Mouse (Mus musculus) embryonic facial prominence, embryonic 15.5 days (tissue): ENCODE data around the gene Hist2h2ac. TPM values are rescaled to one million over a fixed set of nuclear protein-coding genes. Genes with fewer than 3 reads are reported as not detected.
A peak's percentile ranks its signal among the peaks of the same experiment; 100 is the strongest.

Experiments
- ATAC-seq: fragments of 200-750 bp; cut with Nextera tagmentation; 2 replicates; pipeline ENCODE4 v1.8.0; 2017; ENCODE audit warnings: low read depth, moderate TSS enrichment; ENCODE audit not compliant: insufficient number of reproducible peaks, low FRiP score, low TSS enrichment
- H3K27ac ChIP-seq: fragments of 300-500 bp; sonication (generic); replicated peaks from 2 replicates; pipeline ENCODE4 v1.5.1; 2015; ENCODE audit warnings: mild to moderate bottlenecking, inconsistent platforms
- H3K27me3 ChIP-seq: fragments of 300-500 bp; sonication (generic); 2 replicates; pipeline ENCODE4 v1.6.1; 2015; ENCODE audit warnings: inconsistent platforms
- H3K36me3 ChIP-seq: fragments of 300-500 bp; sonication (generic); 2 replicates; pipeline ENCODE4 v1.6.1; 2015; ENCODE audit warnings: mild to moderate bottlenecking, inconsistent platforms
- H3K4me1 ChIP-seq: fragments of 300-500 bp; sonication (generic); 2 replicates; pipeline ENCODE4 v1.6.1; 2015; ENCODE audit warnings: inconsistent platforms
- H3K4me2 ChIP-seq: fragments of 300-500 bp; sonication (generic); replicated peaks from 2 replicates; pipeline ENCODE4 v1.6.1; 2015; ENCODE audit warnings: mild to moderate bottlenecking, inconsistent platforms
- H3K4me3 ChIP-seq: fragments of 300-500 bp; sonication (generic); replicated peaks from 2 replicates; pipeline ENCODE4 v1.5.1; 2015; ENCODE audit warnings: mild to moderate bottlenecking, inconsistent platforms
- H3K9ac ChIP-seq: fragments of 300-500 bp; sonication (generic); 2 replicates; pipeline ENCODE4 v1.6.1; 2015; ENCODE audit warnings: inconsistent platforms
- H3K9me3 ChIP-seq: fragments of 300-500 bp; sonication (generic); replicated peaks from 2 replicates; pipeline ENCODE4 v1.6.1; 2016; ENCODE audit warnings: inconsistent platforms
- WGBS: fragments of 180-500 bp; shearing (Covaris S2); methylation state at CpG from one replicate; pipeline ENCODE4 v1.1.7; 2015; 5-methylcytosine and 5-hydroxymethylcytosine counted together
- polyA plus RNA-seq: library from polyadenylated mRNA; unstranded; fragments of >200 nt; fragmentation: Nextera tagmentation; extraction: Ambion mirVana; gene quantifications from 2 replicates; pipeline ENCODE4 v1.2.1, GENCODE M21; 2015

Gene Hist2h2ac
- polyA plus RNA-seq, 1 experiment from 2014 or later, result 5.8 TPM

GRCm38 (mm10) chr3:96196437-96197128 lies 24.1 kb downstream of the Hist2h2ac start:
- Histone ChIP-seq H3K4me3 (peak overlapping the region; percentile 75), H3K4me2 (peak overlapping the region; percentile 88), H3K27ac (peak overlapping the region; percentile 97), H3K9me3 (no peaks in the 10 kb centered on the region), H3K4me1 (peaks cover 14% of the 10 kb centered on the region), H3K27me3 (no peaks in the 10 kb centered on the region), H3K9ac (peak overlapping the region; percentile 75), H3K36me3 (peaks cover 2% of the 10 kb centered on the region; the same call in 1 of the 2 replicates)
- ATAC-seq, result no peak
- WGBS, result 16% methylated on average over 27 of the region's 27 CpGs

- Histone ChIP-seq H3K27ac (no peak overlapping the region), H3K4me2 (no peak overlapping the region), H3K4me3 (no peak overlapping the region), H3K9ac (no peak overlapping the region), H3K9me3 (no peaks in the 10 kb centered on the region), H3K27me3 (no peaks in the 10 kb centered on the region), H3K4me1 (peaks cover 14% of the 10 kb centered on the region), H3K36me3 (peaks cover 3% of the 10 kb centered on the region; the same call in 1 of the 2 replicates)
- WGBS, result 89% methylated on average over 11 of the region's 11 CpGs
- ATAC-seq, result no peak
Measured at GRCm38 (mm10) chr3:96195616-96196313, 24.9 kb downstream of the Hist2h2ac start.

- peaks cover 14% of the 10 kb centered on the region for H3K4me1 ChIP-seq
- no peak overlapping the region for H3K9ac ChIP-seq
- WGBS, result 75% methylated on average over 10 of the region's 10 CpGs
- H3K9me3 ChIP-seq, result no peaks in the 10 kb centered on the region
- H3K27me3 ChIP-seq, result no peaks in the 10 kb centered on the region
- H3K4me3 ChIP-seq, result no peak overlapping the region
- ATAC-seq, result no peak
- no peak overlapping the region for H3K4me2 ChIP-seq
- no peak overlapping the region for H3K27ac ChIP-seq
- H3K36me3 ChIP-seq, result peaks cover 8% of the 10 kb centered on the region; the same call in 1 of the 2 replicates
Measured at GRCm38 (mm10) chr3:96194966-96195365, 25.7 kb downstream of the Hist2h2ac start.

- peaks cover 11% of the 10 kb centered on the region for H3K4me1 ChIP-seq
- peak overlapping the region; percentile 8; the same call in 1 of the 2 replicates for H3K4me2 ChIP-seq
- 33% methylated on average over 12 of the region's 12 CpGs for WGBS
- ATAC-seq, result no peak
- no peak overlapping the region for H3K4me3 ChIP-seq
- no peaks in the 10 kb centered on the region for H3K27me3 ChIP-seq
- no peak overlapping the region for H3K9ac ChIP-seq
- H3K27ac ChIP-seq, result no peak overlapping the region
- peaks cover 12% of the 10 kb centered on the region; the same call in 1 of the 2 replicates for H3K36me3 ChIP-seq
- H3K9me3 ChIP-seq, result no peaks in the 10 kb centered on the region
Measured at GRCm38 (mm10) chr3:96192977-96193376, 27.7 kb downstream of the Hist2h2ac start.

- Histone ChIP-seq H3K36me3 (peaks cover 15% of the 10 kb centered on the region), H3K9me3 (no peaks in the 10 kb centered on the region), H3K9ac (0 out of 2 replicates have a peak overlapping the region, but pooled peaks have one; percentile 4), H3K27me3 (no peaks in the 10 kb centered on the region), H3K4me1 (peaks cover 29% of the 10 kb centered on the region), H3K4me3 (no peak overlapping the region; the same call in 1 of the 2 replicates), H3K4me2 (peak overlapping the region; percentile 81), H3K27ac (no peak overlapping the region)
- no peak for ATAC-seq
- WGBS, result 19% methylated on average over 4 of the region's 4 CpGs
Measured at GRCm38 (mm10) chr3:96182382-96182776, 38.3 kb downstream of the Hist2h2ac start.

- Histone ChIP-seq H3K27ac (no peak overlapping the region), H3K4me3 (peak overlapping the region; percentile 57), H3K4me1 (peaks cover 29% of the 10 kb centered on the region), H3K27me3 (no peaks in the 10 kb centered on the region), H3K9ac (peak overlapping the region; percentile 4; the same call in 1 of the 2 replicates), H3K9me3 (no peaks in the 10 kb centered on the region), H3K36me3 (peaks cover 18% of the 10 kb centered on the region), H3K4me2 (peak overlapping the region; percentile 81)
- WGBS, result 23% methylated on average over 12 of the region's 12 CpGs
- ATAC-seq, result 0 out of 2 replicates have a peak, but pooled peaks have one; percentile 2
Measured at GRCm38 (mm10) chr3:96181510-96182381, 38.9 kb downstream of the Hist2h2ac start.

- Histone ChIP-seq H3K9ac (peak within 1 kb of the TSS; percentile 37), H3K27me3 (no peaks in the 10 kb centered on the region), H3K27ac (no peak within 1 kb of the TSS), H3K4me1 (peaks cover 29% of the 10 kb centered on the region), H3K4me3 (peak within 1 kb of the TSS; percentile 57), H3K36me3 (peaks cover 26% of the 10 kb centered on the region), H3K4me2 (peak within 1 kb of the TSS; percentile 81), H3K9me3 (no peaks in the 10 kb centered on the region)
- ATAC-seq, result peak; percentile 52; the same call in 1 of the 2 replicates
- WGBS, result 2% methylated on average over 22 of the region's 23 CpGs
Measured at GRCm38 (mm10) chr3:96180727-96181477, 39.8 kb downstream of the Hist2h2ac start, which contains the start of gene Sv2a. Gene Sv2a (plus strand): TSS chr3:96181151.

GRCm38 (mm10) chr3:96179531-96179930 lies 41.1 kb downstream of the Hist2h2ac start:
- Histone ChIP-seq H3K36me3 (peaks cover 38% of the 10 kb centered on the region), H3K4me3 (no peak overlapping the region), H3K27me3 (no peaks in the 10 kb centered on the region), H3K4me2 (no peak overlapping the region), H3K9me3 (no peaks in the 10 kb centered on the region), H3K4me1 (peaks cover 33% of the 10 kb centered on the region), H3K27ac (no peak overlapping the region), H3K9ac (no peak overlapping the region)
- WGBS, result 54% methylated on average over 4 of the region's 4 CpGs
- ATAC-seq, result no peak

GRCm38 (mm10) chr3:96178902-96179301 lies 41.8 kb downstream of the Hist2h2ac start:
- Histone ChIP-seq H3K4me1 (peaks cover 40% of the 10 kb centered on the region), H3K4me2 (no peak overlapping the region), H3K36me3 (peaks cover 41% of the 10 kb centered on the region), H3K9ac (no peak overlapping the region), H3K27ac (no peak overlapping the region), H3K9me3 (no peaks in the 10 kb centered on the region), H3K27me3 (no peaks in the 10 kb centered on the region), H3K4me3 (no peak overlapping the region)
- WGBS, result 66% methylated on average over 2 of the region's 2 CpGs
- ATAC-seq, result no peak

GRCm38 (mm10) chr3:96178427-96178826 lies 42.3 kb downstream of the Hist2h2ac start:
- H3K4me1 ChIP-seq, result peaks cover 43% of the 10 kb centered on the region
- no peak overlapping the region for H3K4me2 ChIP-seq
- ATAC-seq, result no peak
- no peak overlapping the region for H3K4me3 ChIP-seq
- 88% methylated on average over 4 of the region's 4 CpGs for WGBS
- H3K9ac ChIP-seq, result no peak overlapping the region
- H3K27ac ChIP-seq, result no peak overlapping the region
- H3K27me3 ChIP-seq, result no peaks in the 10 kb centered on the region
- peaks cover 41% of the 10 kb centered on the region for H3K36me3 ChIP-seq
- H3K9me3 ChIP-seq, result no peaks in the 10 kb centered on the region
